Mouse (Mus musculus) heart, postnatal 10 days (tissue): ENCODE results near the gene Cdc42bpg. TPM values are rescaled to one million over a fixed set of nuclear protein-coding genes. Genes with fewer than 3 reads are reported as not detected.
"Not testable (repeated sequence)": the region's sequence is repeated elsewhere in the genome, so short reads cannot be mapped to it uniquely, and the experiment has no call there.

Experiments used
- DNase-seq, 2 experiments: peaks; one replicate each; pipeline ENCODE4 v3.0.0; 2021
- intact Hi-C: fragments of 180-260 bp; cut with DNase I; formaldehyde crosslinking; loops from one replicate; pipeline ENCODE4 v1.15.1; 2025
- total RNA-seq, 2 experiments: library from RNA; stranded (reverse); gene quantifications; 2 replicates each; pipeline ENCODE4 v1.2.3; 2021

The Cdc42bpg gene
- total RNA-seq, 2 experiments from 2014 or later: 9.6 to 9.9 TPM

DNA sequence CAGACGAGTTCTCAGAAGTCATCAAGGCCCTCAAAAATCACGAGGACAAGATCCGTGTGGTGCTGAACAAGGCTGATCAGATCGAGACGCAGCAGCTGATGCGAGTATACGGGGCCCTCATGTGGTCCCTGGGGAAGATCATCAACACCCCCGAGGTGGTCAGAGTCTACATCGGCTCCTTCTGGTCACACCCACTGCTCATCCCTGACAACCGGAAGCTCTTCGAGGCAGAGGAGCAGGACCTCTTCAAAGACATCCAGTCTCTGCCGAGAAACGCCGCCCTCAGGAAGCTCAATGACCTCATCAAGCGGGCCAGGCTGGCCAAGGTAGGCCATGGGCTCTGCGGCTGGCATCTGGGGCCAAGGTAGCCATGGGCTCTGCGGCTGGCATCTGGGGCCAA is 12.0 kb upstream of the Cdc42bpg start:
- no peak for DNase-seq
- intact Hi-C loops: no loop called here

DNA sequence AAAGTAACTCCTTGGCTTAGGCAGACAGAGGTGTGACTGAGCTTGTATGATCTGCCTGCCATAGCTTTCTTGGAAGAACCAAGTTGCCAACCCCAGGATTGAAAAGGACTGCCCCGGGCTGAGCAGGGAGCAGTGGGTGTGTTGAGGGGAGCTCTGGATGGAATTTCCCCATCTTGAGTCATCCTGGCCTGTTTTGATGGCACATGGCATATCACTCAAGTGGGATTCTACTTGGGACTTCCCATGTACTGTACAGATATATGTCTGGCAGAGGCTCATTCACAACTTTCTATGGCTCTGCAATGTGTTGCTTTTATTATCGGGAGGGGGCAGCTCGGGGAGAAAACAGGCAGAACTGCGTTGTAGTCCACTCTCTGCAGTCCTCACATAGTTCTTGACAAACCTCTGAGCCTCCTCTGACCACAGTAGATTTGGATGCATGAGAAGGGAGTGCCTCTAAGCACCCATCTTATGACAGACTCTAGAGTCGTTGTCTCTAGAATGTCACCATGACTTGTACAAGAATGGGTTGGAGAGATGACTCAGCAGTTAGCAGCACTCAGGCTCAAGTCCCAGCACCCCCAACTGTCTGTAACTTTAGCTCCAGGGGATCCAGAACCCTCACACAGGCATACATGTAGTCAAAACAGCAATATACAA is 9.6 kb upstream of the Cdc42bpg start:
- intact Hi-C loops: no loop called here
- no peak for DNase-seq

DNA sequence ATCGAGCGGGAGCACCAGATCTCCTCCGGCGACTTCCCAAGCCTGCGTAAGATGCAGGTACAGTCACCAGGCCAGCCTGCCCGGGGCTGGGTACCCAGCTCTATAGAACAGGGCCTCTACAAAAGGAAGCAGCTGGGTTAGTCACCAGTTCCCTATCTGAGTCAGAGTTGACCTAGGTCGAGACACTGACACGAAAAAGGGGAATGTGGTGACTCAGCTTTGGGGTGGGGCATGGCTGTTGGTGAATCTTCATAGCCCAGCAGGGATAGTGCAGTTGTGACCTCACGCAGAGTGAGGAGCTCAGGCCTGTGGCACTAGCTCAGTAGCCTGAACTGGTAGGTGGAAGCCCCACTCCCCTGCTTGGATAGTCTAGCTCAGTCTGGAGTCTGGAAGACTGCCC is 8.6 kb upstream of the Cdc42bpg start:
- intact Hi-C loops: no loop called here
- DNase-seq: peak; percentile 50 to 58

DNA sequence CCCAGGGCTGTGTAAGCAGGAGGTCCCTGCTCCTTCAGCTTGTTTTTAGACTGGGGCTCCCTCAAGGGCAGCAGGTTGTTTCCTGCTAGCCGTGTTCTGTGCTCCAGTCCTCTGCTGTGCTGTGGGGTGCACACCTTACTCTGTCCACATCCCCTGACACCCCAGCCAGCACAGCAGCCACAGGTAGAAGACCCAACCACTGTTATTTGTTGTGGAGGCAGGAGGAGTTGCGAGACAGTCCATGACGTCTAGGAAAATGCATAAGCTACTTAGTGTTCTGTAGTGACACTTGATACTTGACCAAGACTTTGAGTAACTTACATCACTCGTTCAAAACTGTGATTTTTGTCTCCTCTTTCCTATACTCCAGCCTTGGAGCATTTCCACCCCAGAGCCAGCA is 7.3 kb upstream of the Cdc42bpg start:
- intact Hi-C loops: no loop called here

DNA sequence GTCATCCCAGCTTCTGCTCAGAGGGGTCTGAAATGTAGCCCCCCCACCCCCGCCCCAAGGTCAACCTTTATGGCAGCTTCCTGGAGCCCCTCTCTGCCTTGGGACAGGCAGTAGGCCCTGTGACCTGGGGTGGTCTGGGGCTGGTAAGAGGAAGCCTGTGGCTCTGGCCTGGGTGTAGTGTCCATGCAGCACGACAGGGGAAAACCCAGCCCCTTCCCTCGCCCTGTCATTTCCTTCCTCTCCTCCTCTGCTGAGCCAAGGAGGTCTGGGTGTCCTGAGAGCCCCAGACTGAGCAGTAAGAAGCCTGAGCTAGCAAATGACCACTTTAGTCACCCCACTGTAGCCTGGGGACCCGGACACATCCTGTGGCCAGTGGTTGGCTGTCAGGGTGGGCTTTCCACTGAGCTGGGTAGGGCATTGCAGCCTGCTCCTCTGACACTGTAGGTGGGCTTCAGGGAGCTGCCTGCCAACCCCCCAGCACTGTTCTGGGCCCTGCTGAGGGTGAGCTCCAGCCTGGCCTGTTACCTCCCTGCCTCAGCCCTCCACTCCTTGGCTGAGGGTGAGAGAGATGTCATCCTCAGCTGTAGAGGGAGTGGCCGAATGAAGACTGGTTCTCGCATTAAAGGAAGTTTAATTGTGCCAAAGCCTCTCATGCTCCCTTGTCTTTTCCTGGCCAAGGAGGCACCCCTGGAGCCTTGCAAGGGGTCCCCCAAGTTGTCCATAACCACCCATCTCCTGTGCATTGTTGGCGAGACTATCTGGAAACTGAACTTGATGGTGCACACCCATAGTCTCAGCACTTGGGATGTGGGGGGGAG is 6.6 kb upstream of the Cdc42bpg start:
- DNase-seq: peak; percentile 50 to 56
- intact Hi-C loops: loop anchor here (2.0 kb wide), 1 partner anchor 17 kb away; no protein-coding TSS in a partner anchor

More for the DNA sequence above, 7.3 kb upstream of the Cdc42bpg start:
- no peak for DNase-seq

DNA sequence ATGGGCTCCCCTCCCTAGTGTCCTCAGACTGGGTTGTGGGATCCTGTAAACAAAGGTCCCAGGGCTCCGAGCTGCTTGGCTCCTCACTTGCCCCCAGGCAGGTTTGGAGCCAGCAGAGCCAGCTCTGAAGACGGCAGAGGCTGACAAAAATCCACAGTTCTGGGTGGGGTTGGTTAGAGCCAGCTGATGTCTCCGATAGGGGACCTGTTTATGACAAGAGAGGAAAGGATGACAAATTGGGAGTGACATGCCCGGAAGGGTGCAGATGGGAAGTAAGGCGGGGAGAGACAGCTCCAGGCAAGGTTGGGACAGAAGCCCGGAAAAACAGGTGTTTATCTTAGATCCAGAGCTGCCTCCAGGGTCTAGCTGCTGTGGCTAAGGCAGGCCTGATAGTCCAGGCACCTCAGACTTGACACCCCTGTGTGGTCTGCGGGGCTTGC is 5.8 kb upstream of the Cdc42bpg start:
- DNase-seq: peak; percentile 65
- intact Hi-C loops: loop anchor here (2.0 kb wide), 1 partner anchor 18 kb away; no protein-coding TSS in a partner anchor

DNA sequence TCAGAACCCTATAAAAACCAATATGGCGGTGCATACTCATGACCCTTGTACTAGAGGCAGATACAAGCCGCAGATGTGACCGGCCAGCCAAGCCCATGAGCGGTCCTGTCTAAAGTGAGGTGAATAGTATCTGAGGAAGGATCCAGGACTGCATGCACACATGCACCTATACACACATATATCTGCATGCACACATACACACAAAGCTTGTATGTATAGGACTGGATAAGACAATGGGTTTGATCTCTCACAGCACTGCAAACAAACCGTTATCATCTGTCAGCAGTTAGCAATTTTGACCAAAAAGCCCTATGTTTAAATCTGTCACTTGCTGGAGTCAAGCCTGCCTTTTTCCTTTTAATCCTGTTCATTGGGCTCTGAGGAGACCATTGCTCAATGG is 4.1 kb upstream of the Cdc42bpg start:
- intact Hi-C loops: no loop called here
- no peak for DNase-seq

DNA sequence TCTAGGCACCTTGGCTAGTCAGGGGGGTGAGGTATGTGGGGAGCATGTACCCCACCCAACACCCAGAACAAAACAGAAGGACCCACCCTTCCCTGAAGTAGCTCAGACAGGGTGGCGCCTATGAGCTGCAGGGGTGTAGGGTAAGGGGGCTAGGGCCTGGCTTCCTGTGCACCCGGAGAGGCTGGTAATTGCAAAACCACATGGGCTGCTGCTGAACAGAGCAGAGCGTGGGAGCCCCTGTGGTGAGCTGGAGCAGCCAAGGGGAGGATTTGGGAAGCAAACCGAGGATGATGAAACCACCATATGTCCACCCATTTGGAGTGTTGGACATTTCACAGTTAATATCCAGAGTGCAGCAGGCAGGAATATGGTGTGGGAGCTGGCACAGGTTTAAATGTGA is 3.7 kb upstream of the Cdc42bpg start:
- peak; percentile 70 to 71 for DNase-seq
- intact Hi-C loops: no loop called here

DNA sequence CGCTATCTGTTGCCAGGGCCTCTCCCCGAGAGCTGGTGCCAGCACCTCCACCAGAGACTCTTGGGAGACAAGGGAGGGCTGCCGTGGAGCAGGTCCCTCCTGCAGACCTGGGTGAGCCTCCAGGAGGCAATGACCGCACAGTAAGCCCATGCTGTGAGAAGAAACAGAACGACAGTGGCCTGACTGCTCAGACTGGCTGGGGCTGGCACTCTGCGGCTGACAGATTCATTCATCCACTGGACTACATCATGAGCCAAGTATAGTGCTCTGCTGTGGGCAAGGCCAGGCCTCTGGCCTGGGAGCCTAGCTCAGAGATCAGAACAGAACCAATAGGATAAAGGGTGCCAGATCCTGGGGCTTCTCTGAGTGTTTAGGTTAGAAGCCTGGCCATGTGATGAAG is 2.4 kb upstream of the Cdc42bpg start:
- DNase-seq: no peak
- intact Hi-C loops: loop anchor here (1.0 kb wide), 1 partner anchor 36 kb away; no protein-coding TSS in a partner anchor

DNA sequence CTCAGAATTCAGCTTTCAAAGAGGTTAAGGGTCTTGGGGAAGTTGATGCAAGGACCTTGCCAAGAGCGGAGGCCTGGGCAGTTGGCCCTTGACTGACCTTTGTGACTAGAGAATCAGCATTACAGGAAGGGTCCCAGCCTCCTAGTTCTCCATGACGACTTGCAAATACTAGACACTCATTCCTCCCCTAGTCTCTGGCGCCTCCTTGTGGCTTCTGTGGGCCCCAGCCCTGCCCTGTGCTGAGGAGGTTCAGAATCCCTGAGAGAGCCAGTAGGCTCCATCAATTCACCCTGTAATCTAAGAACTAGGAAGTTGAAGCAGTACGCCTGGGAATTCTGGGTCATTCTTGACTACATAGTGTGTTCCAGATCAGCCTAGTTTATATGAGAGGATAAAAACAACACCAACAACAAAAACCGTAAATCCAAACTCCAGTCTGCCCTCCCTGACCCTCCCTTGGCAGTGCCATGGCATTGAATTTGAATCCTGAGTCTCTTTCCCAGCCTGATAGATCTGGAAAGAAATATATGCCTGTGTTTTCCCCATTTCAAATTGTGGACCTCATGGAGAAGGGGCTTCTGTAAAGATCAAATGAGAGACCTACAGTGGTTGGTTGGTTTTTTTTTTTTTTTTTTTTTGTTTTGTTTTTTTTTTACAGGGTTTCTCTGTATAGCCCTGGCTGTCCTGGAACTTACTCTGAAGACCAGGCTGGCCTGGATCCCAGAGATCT is 1.3 kb upstream of the Cdc42bpg start:
- DNase-seq: peak; percentile 93 to 96
- intact Hi-C loops: loop anchor here (1.0 kb wide), 1 partner anchor 37 kb away; no protein-coding TSS in a partner anchor

DNA sequence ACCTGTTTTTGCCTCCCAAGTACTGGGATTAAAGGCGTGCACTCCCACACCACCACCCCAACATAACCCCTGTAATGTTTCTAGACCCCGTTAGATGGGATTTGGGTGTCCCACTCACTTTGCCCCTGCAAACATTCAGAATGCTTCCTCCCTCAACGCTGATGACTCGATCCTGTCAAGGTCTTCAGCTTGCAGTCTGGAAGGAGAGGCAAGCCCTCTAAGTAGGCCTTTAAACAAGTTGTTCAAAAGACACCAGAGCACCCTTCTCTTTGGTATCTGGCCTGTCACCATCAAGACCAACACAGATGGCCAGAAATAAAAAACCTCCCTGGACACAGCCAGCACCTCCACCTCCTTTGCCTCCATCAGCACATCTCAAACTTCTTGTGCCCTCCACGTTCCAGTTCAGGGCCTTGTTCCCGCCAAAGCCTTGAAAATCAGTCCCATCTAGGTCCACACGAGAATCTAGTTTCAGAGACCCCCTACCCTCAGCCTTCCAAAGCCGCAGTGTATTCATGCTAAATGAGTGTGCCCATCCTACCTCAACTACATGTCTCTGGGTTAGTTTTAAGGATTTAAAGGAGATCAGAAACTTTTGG is 640 bp upstream of the Cdc42bpg start:
- no peak for DNase-seq
- intact Hi-C loops: loop anchor here (2.0 kb wide), 1 partner anchor 25 kb away; no protein-coding TSS in a partner anchor

DNA sequence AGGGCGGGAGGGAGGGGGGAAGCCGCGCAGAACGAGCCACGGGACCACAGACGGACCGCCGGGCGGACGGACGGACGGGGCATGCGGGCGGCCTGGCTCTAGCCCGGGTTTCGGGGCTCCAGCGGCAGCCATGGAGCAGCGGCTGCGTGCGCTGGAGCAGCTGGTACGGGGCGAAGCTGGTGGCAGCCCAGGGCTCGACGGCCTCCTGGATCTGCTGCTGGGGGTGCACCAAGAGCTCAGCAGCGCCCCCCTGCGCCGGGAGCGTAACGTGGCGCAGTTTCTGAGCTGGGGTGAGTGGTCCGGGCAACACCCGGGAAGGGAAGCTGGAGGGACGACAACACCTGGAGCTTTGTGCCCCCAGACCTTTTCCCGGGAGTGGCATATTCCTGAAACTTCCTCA is 330 bp downstream of the Cdc42bpg start:
- intact Hi-C loops: loop anchor here (2.0 kb wide), 1 partner anchor 24 kb away; no protein-coding TSS in a partner anchor

DNA sequence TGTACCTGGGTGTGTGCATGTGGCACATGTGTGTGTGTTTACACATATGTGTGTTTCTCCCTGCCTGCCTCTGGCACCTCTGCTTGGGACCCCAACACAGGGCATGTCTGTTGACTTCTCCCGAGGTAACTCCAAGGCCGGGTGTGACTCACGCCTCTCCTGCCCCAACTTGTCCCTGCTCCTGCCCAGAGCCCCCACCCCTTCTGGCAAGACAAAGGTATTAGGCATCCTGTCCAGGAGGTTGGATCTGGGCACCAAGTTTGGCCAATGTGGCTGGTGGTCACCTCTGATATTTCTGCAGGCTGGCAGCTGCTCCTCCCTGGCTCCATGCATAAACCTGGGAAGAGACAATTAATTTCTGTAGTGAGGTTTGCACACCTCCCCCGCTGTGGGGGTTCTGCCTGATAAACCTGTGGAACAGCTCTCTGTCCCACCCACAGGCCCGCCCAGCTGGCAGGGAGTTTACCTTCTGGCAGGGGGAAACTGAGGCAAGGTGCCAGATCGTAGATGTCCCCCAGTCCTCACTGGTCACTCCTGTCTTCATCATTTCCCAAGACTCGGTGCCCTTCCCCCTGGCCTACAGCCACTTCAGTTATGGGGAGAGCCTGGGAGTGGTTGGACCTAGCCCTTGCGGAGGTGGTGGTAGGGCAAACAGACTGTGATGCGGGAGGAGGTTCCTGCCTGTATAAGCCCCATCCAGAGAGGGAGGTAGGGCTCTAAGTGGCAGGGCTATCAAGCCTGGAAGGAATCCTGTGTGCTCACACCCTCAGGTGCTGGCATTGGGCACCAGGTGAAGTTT is 1.7 kb downstream of the Cdc42bpg start:
- no peak for DNase-seq
- intact Hi-C loops: loop anchor here (2.0 kb wide), 1 partner anchor 23 kb away; no protein-coding TSS in a partner anchor

More for the DNA sequence above, 330 bp downstream of the Cdc42bpg start:
- DNase-seq: peak; percentile 83 to 92

DNA sequence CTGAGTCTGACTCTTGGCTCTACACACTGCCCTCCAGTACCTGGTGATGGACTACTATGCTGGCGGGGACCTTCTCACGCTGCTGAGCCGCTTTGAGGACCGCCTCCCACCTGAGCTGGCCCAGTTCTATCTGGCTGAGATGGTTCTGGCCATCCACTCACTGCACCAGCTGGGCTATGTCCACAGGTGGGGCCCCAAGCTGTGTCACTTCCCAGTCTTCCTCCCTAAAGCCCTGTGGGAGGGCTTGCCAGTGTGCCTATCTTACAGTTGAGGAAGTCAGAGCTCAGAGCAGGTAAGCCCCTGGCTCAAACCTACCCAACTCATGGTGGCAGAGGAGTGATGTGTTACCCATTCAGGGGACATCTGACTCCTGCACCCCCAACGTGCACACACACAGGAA is 3.9 kb downstream of the Cdc42bpg start:
- DNase-seq: no peak
- intact Hi-C loops: no loop called here

DNA sequence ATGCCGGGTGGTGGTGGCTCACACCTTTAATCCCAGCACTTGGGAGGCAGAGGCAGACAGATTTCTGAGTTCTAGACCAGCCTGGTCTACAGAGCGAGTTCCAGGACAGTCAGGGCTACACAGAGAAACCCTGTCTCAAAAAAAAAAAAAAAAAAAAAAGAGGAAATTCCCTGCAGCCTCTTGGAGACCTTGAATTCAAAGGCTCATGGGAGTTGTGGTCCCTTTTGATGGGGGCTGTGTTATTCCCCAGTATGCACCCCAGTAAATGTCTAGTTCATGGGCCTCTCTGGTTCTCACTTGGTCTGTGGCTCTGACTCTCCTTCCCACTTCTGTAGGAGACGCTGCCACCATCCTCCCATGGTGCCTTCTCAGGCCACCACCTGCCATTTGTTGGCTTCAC is 5.5 kb downstream of the Cdc42bpg start:
- intact Hi-C loops: not testable (repeated sequence)

DNA sequence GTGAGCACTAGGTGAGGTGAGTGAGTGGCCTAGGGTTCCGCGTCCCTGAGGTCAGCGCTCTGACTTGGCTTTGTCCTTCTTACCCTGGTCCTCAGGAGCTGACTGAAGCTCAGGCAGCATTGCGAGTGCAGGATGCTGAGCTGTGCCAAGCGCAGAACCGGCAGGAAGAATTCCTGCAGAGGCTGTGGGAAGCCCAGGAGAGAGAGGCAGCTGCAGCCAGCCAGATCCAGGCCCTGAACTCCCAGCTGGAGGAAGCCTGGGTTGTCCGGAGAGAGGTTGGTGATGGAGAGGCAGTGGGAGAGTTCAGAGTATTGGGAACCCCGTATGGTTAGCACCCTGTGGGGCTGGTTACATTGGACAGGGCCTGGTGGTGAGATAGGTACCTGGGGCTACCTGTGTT is 7.5 kb downstream of the Cdc42bpg start:
- intact Hi-C loops: no loop called here

More for the DNA sequence above, 5.5 kb downstream of the Cdc42bpg start:
- not testable (repeated sequence) for DNase-seq

DNA sequence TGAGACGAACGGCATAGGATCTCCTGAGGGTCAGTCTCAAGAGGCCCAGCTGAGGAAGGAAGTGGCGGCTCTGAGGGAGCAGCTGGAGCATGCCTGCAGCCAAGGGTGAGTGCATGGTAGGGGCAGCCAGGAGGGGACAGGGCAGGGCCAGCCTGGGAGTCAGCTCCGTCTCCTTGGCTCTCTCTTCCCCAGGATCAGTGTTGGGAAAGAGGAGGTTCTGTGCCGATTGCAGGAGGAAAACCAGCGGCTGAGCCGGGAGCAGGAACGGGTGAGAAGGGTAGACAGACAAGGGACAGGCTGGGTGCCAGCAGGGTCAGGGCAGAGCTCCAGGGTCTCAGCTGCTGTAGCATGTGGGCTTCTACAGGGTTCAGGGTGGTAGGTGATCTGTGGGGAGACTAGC is 8.3 kb downstream of the Cdc42bpg start:
- intact Hi-C loops: no loop called here
- DNase-seq: no peak

More for the DNA sequence above, 7.5 kb downstream of the Cdc42bpg start:
- no peak for DNase-seq

DNA sequence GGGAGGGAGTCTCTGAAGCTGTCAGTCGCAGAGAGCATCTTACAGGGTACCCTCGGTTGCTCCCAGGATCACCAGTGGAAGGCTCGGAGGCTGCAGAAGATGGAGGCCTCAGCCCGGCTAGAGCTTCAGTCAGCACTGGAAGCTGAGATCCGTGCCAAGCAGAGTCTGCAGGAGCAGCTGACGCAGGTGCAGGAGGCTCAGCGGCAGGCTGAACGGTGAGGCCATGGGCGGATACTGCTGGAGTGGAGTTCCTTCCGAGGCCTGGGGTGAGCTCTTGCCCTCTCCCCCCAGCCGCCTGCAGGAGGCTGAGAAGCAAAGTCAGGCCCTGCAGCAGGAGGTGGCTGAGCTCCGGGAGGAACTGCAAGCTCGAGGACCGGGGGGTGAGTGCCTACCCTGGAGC is 9.3 kb downstream of the Cdc42bpg start:
- intact Hi-C loops: no loop called here
- no peak for DNase-seq

DNA sequence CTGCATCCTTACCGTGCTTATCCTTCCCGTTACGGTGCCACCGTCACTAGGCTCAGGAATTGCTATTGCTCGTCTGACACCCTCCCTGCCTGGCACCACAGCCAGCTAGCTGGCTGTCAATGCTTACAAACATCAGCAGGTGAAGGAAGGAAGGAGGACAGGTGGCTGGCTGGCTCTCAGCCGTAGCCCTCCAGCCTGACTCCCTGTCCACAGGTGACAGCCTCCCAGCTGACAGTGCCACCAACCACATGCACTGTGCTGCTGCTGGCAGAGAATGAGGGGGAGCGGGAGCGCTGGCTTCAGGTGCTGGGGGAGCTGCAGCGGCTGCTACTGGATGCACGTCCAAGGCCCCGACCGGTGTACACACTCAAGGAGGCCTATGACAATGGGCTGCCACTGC is 11.9 kb downstream of the Cdc42bpg start:
- DNase-seq: no peak
- intact Hi-C loops: no loop called here

DNA sequence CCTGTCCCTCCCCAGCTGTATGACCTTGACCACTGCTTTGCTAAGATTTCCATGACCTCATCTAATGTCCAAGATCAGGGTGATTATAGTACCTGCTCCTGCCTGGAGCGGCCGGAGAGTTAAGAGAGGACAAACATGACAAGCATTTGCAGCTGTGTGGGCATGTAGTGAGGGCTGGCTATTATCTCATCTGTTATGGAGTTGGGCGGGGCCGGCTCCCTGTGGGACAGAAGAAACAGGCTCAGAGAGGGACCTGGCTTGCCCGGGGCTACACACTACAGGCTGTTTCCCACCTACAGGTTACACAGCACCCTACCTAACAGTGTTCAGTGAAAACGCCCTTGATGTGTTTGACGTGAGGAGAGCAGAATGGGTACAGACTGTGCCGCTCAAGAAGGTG is 15.1 kb downstream of the Cdc42bpg start:
- no peak for DNase-seq
- intact Hi-C loops: no loop called here
